Mouse (Mus musculus): ENCODE data around the gene Impg1. TPM values are rescaled to one million over a fixed set of nuclear protein-coding genes. Genes with fewer than 3 reads are reported as not detected.

Impg1 gene
- polyA plus RNA-seq, 1 experiment = 0.05 TPM

GRCm38 (mm10) chr9:80277770-80278169 is 187.5 kb downstream of the Impg1 start:
- Histone ChIP-seq H3K4me3 (ENCODE audit: control insufficient read depth, insufficient read depth, low read length) (no peak overlapping the region), H3K27ac (ENCODE audit: control insufficient read depth, insufficient read depth, low read length) (no peak overlapping the region), H3K36me3 (ENCODE audit: control insufficient read depth, insufficient read depth, low read length) (no peaks in the 10 kb centered on the region), H3K4me1 (replicated peaks; ENCODE audit: control insufficient read depth, insufficient read depth, low read length) (no peaks in the 10 kb centered on the region), H3K27me3 (ENCODE audit: control insufficient read depth, insufficient read depth, low read length) (no peaks in the 10 kb centered on the region)
- TF ChIP-seq POLR2A (IDR thresholded peaks at IDR 0.05; ENCODE audit: control insufficient read depth, extremely low read depth, insufficient read depth, low read length, poor library complexity) (no peak), CTCF (IDR thresholded peaks at IDR 0.05; ENCODE audit: borderline replicate concordance, control insufficient read depth, extremely low read depth, insufficient read depth, low read length, poor library complexity) (no peak)
- no peak for DNase-seq
- 94% methylated on average over 6 of the region's 6 CpGs for WGBS

GRCm38 (mm10) chr9:80277157-80277556 is 188.1 kb downstream of the Impg1 start:
- Histone ChIP-seq H3K27me3 (ENCODE audit: control insufficient read depth, insufficient read depth, low read length) (no peaks in the 10 kb centered on the region), H3K36me3 (ENCODE audit: control insufficient read depth, insufficient read depth, low read length) (no peaks in the 10 kb centered on the region), H3K27ac (ENCODE audit: control insufficient read depth, insufficient read depth, low read length) (no peak overlapping the region), H3K4me3 (ENCODE audit: control insufficient read depth, insufficient read depth, low read length) (no peak overlapping the region), H3K4me1 (replicated peaks; ENCODE audit: control insufficient read depth, insufficient read depth, low read length) (no peaks in the 10 kb centered on the region)
- TF ChIP-seq POLR2A (IDR thresholded peaks at IDR 0.05; ENCODE audit: control insufficient read depth, extremely low read depth, insufficient read depth, low read length, poor library complexity) (no peak), CTCF (IDR thresholded peaks at IDR 0.05; ENCODE audit: borderline replicate concordance, control insufficient read depth, extremely low read depth, insufficient read depth, low read length, poor library complexity) (no peak)
- 50% methylated on average over 2 of the region's 2 CpGs for WGBS
- DNase-seq = no peak

- Histone ChIP-seq H3K4me3 (ENCODE audit: control insufficient read depth, insufficient read depth, low read length) (no peak overlapping the region), H3K4me1 (replicated peaks; ENCODE audit: control insufficient read depth, insufficient read depth, low read length) (no peaks in the 10 kb centered on the region), H3K36me3 (ENCODE audit: control insufficient read depth, insufficient read depth, low read length) (no peaks in the 10 kb centered on the region), H3K27me3 (ENCODE audit: control insufficient read depth, insufficient read depth, low read length) (no peaks in the 10 kb centered on the region), H3K27ac (ENCODE audit: control insufficient read depth, insufficient read depth, low read length) (no peak overlapping the region)
- WGBS = 92% methylated on average over 1 of the region's 1 CpGs
- TF ChIP-seq POLR2A (IDR thresholded peaks at IDR 0.05; ENCODE audit: control insufficient read depth, extremely low read depth, insufficient read depth, low read length, poor library complexity) (no peak), CTCF (IDR thresholded peaks at IDR 0.05; ENCODE audit: borderline replicate concordance, control insufficient read depth, extremely low read depth, insufficient read depth, low read length, poor library complexity) (no peak)
- no peak for DNase-seq
These were observed 189.5 kb downstream of the Impg1 start for GRCm38 (mm10) chr9:80275772-80276134.

GRCm38 (mm10) chr9:80275053-80275771 is 190.1 kb downstream of the Impg1 start:
- DNase-seq = no peak
- H3K4me3 ChIP-seq (ENCODE audit: control insufficient read depth, insufficient read depth, low read length) = no peak overlapping the region
- H3K27ac ChIP-seq (ENCODE audit: control insufficient read depth, insufficient read depth, low read length) = no peak overlapping the region
- 85% methylated on average over 8 of the region's 8 CpGs for WGBS
- no peaks in the 10 kb centered on the region for H3K36me3 ChIP-seq (ENCODE audit: control insufficient read depth, insufficient read depth, low read length)
- no peaks in the 10 kb centered on the region for H3K27me3 ChIP-seq (ENCODE audit: control insufficient read depth, insufficient read depth, low read length)
- no peaks in the 10 kb centered on the region for H3K4me1 ChIP-seq (replicated peaks; ENCODE audit: control insufficient read depth, insufficient read depth, low read length)
- TF ChIP-seq POLR2A (IDR thresholded peaks at IDR 0.05; ENCODE audit: control insufficient read depth, extremely low read depth, insufficient read depth, low read length, poor library complexity) (no peak), CTCF (IDR thresholded peaks at IDR 0.05; ENCODE audit: borderline replicate concordance, control insufficient read depth, extremely low read depth, insufficient read depth, low read length, poor library complexity) (no peak)

- Histone ChIP-seq H3K27ac (ENCODE audit: control insufficient read depth, insufficient read depth, low read length) (no peak overlapping the region), H3K4me1 (replicated peaks; ENCODE audit: control insufficient read depth, insufficient read depth, low read length) (no peaks in the 10 kb centered on the region), H3K4me3 (ENCODE audit: control insufficient read depth, insufficient read depth, low read length) (no peak overlapping the region), H3K36me3 (ENCODE audit: control insufficient read depth, insufficient read depth, low read length) (no peaks in the 10 kb centered on the region), H3K27me3 (ENCODE audit: control insufficient read depth, insufficient read depth, low read length) (no peaks in the 10 kb centered on the region)
- WGBS = 98% methylated on average over 1 of the region's 1 CpGs
- TF ChIP-seq CTCF (IDR thresholded peaks at IDR 0.05; ENCODE audit: borderline replicate concordance, control insufficient read depth, extremely low read depth, insufficient read depth, low read length, poor library complexity) = no peak
- no peak for TF ChIP-seq POLR2A (IDR thresholded peaks at IDR 0.05; ENCODE audit: control insufficient read depth, extremely low read depth, insufficient read depth, low read length, poor library complexity)
- DNase-seq = no peak
These were observed 192.3 kb downstream of the Impg1 start for GRCm38 (mm10) chr9:80272951-80273350.

GRCm38 (mm10) chr9:80269596-80269995 is 195.7 kb downstream of the Impg1 start:
- H3K27me3 ChIP-seq (ENCODE audit: control insufficient read depth, insufficient read depth, low read length) = no peaks in the 10 kb centered on the region
- no peak overlapping the region for H3K27ac ChIP-seq (ENCODE audit: control insufficient read depth, insufficient read depth, low read length)
- TF ChIP-seq POLR2A (IDR thresholded peaks at IDR 0.05; ENCODE audit: control insufficient read depth, extremely low read depth, insufficient read depth, low read length, poor library complexity) (no peak), CTCF (IDR thresholded peaks at IDR 0.05; ENCODE audit: borderline replicate concordance, control insufficient read depth, extremely low read depth, insufficient read depth, low read length, poor library complexity) (no peak)
- peaks cover 2% of the 10 kb centered on the region; the same call in 1 of the 2 replicates for H3K4me1 ChIP-seq (replicated peaks; ENCODE audit: control insufficient read depth, insufficient read depth, low read length)
- WGBS = 95% methylated on average over 8 of the region's 8 CpGs
- H3K4me3 ChIP-seq (ENCODE audit: control insufficient read depth, insufficient read depth, low read length) = no peak overlapping the region
- no peaks in the 10 kb centered on the region for H3K36me3 ChIP-seq (ENCODE audit: control insufficient read depth, insufficient read depth, low read length)
- DNase-seq = no peak

All from thymus, adult 2 months (tissue).